Mouse (Mus musculus) midbrain, embryonic 16.5 days (tissue): ENCODE measurements around the gene Mccc2. TPM values are rescaled to one million over a fixed set of nuclear protein-coding genes. Genes with fewer than 3 reads are reported as not detected.

Experiments used
- ATAC-seq: fragments of 200-750 bp; cut with Nextera tagmentation; 2 replicates; pipeline ENCODE4 v1.8.0; 2017; ENCODE audit warnings: moderate TSS enrichment
- H3K27ac ChIP-seq: fragments of 300-500 bp; sonication (generic); 2 replicates; pipeline ENCODE4 v1.5.1; 2014; ENCODE audit warnings: mild to moderate bottlenecking, low read length, mixed read lengths
- H3K27me3 ChIP-seq: fragments of 300-500 bp; sonication (generic); 2 replicates; pipeline ENCODE4 v1.6.1; 2014; ENCODE audit warnings: low read depth, low read length, mixed read lengths; ENCODE audit not compliant: control insufficient read depth, insufficient read depth
- H3K36me3 ChIP-seq: fragments of 300-500 bp; sonication (generic); 2 replicates; pipeline ENCODE4 v1.6.1; 2014; ENCODE audit warnings: mild to moderate bottlenecking, low read length, moderate library complexity, mixed read lengths; ENCODE audit not compliant: control insufficient read depth, insufficient read depth
- H3K4me1 ChIP-seq: fragments of 300-500 bp; sonication (generic); 2 replicates; pipeline ENCODE4 v1.6.1; 2014; ENCODE audit warnings: mild to moderate bottlenecking, low read length, mixed read lengths; ENCODE audit not compliant: control insufficient read depth, insufficient read depth
- H3K4me2 ChIP-seq: fragments of 300-500 bp; sonication (generic); 2 replicates; pipeline ENCODE4 v1.6.1; 2014; ENCODE audit warnings: mild to moderate bottlenecking, low read length, mixed read lengths
- H3K4me3 ChIP-seq: fragments of 300-500 bp; sonication (generic); 2 replicates; pipeline ENCODE4 v1.5.1; 2014; ENCODE audit warnings: low read depth, mild to moderate bottlenecking, low read length, moderate library complexity, mixed read lengths
- H3K9ac ChIP-seq: fragments of 300-500 bp; sonication (generic); 2 replicates; pipeline ENCODE4 v1.6.1; 2014; ENCODE audit warnings: low read depth, low read length, mixed read lengths
- H3K9me3 ChIP-seq: fragments of 300-500 bp; sonication (generic); replicated peaks from 2 replicates; pipeline ENCODE4 v1.6.1; 2014; ENCODE audit warnings: mild to moderate bottlenecking, low read length, mixed read lengths; ENCODE audit not compliant: control insufficient read depth, poor library complexity, severe bottlenecking
- WGBS: fragments of 180-500 bp; shearing (Covaris S2); extraction: QIAGEN DNeasy Blood & Tissue Kit; methylation state at CpG from one replicate; pipeline ENCODE4 v1.1.7; 2014; 5-methylcytosine and 5-hydroxymethylcytosine counted together
- polyA plus RNA-seq: library from polyadenylated mRNA; unstranded; fragments of >200 nt; fragmentation: Nextera tagmentation; extraction: Ambion mirVana; gene quantifications from 2 replicates; pipeline ENCODE4 v1.2.1, GENCODE M21; 2015

The Mccc2 gene
- polyA plus RNA-seq, 1 experiment from 2014 or later: 34.9 TPM

- no peak overlapping the region for H3K27ac ChIP-seq
- no peak overlapping the region for H3K4me2 ChIP-seq
- no peak overlapping the region for H3K9ac ChIP-seq
- 39% methylated on average over 5 of the region's 5 CpGs for WGBS
- H3K36me3 ChIP-seq: no peaks in the 10 kb centered on the region
- H3K9me3 ChIP-seq: no peaks in the 10 kb centered on the region
- H3K27me3 ChIP-seq: no peaks in the 10 kb centered on the region
- no peaks in the 10 kb centered on the region for H3K4me1 ChIP-seq
- no peak overlapping the region for H3K4me3 ChIP-seq
- ATAC-seq: no peak
Measured at GRCm38 (mm10) chr13:99926249-99926648, 89.2 kb downstream of the Mccc2 start.

GRCm38 (mm10) chr13:99915632-99916031, 99.8 kb downstream of the Mccc2 start:
- Histone ChIP-seq H3K4me3 (no peak overlapping the region), H3K4me1 (no peaks in the 10 kb centered on the region), H3K9me3 (no peaks in the 10 kb centered on the region), H3K9ac (no peak overlapping the region), H3K36me3 (no peaks in the 10 kb centered on the region), H3K27me3 (no peaks in the 10 kb centered on the region), H3K27ac (no peak overlapping the region), H3K4me2 (no peak overlapping the region)
- no peak for ATAC-seq
- 81% methylated on average over 5 of the region's 5 CpGs for WGBS

GRCm38 (mm10) chr13:99900965-99901364, 114.5 kb downstream of the Mccc2 start, which contains the start of gene Cartpt:
TSS of gene Cartpt (minus strand) at chr13:99901091.
- ATAC-seq: no peak; the same call in 1 of the 2 replicates
- Histone ChIP-seq H3K9ac (peak within 1 kb of the TSS; percentile 63), H3K4me2 (peak within 1 kb of the TSS; percentile 62), H3K27me3 (peaks cover 19% of the 10 kb centered on the region), H3K4me1 (peaks cover 15% of the 10 kb centered on the region), H3K27ac (no peak within 1 kb of the TSS), H3K36me3 (no peaks in the 10 kb centered on the region), H3K9me3 (no peaks in the 10 kb centered on the region), H3K4me3 (peak within 1 kb of the TSS; percentile 45)
- WGBS: 38% methylated on average over 9 of the region's 9 CpGs

- Histone ChIP-seq H3K9ac (peak overlapping the region; percentile 63), H3K4me2 (peak overlapping the region; percentile 62), H3K4me3 (peak overlapping the region; percentile 45), H3K27ac (no peak overlapping the region), H3K9me3 (no peaks in the 10 kb centered on the region), H3K27me3 (peaks cover 19% of the 10 kb centered on the region), H3K36me3 (no peaks in the 10 kb centered on the region), H3K4me1 (peaks cover 15% of the 10 kb centered on the region)
- 1% methylated on average over 30 of the region's 30 CpGs for WGBS
- peak; percentile 62 for ATAC-seq
Measured at GRCm38 (mm10) chr13:99900557-99900892, 114.9 kb downstream of the Mccc2 start.

- peak overlapping the region; percentile 63 for H3K9ac ChIP-seq
- peaks cover 15% of the 10 kb centered on the region for H3K4me1 ChIP-seq
- no peaks in the 10 kb centered on the region for H3K9me3 ChIP-seq
- peaks cover 19% of the 10 kb centered on the region for H3K27me3 ChIP-seq
- no peaks in the 10 kb centered on the region for H3K36me3 ChIP-seq
- 5% methylated on average over 38 of the region's 38 CpGs for WGBS
- H3K27ac ChIP-seq: no peak overlapping the region
- H3K4me3 ChIP-seq: peak overlapping the region; percentile 45
- peak overlapping the region; percentile 62 for H3K4me2 ChIP-seq
- 0 out of 2 replicates have a peak, but pooled peaks have one; percentile 28 for ATAC-seq
Measured at GRCm38 (mm10) chr13:99899670-99900556, 115.5 kb downstream of the Mccc2 start.

- WGBS: 20% methylated on average over 14 of the region's 14 CpGs
Measured at GRCm38 (mm10) chr13:99898816-99899215, 116.6 kb downstream of the Mccc2 start.

More at GRCm38 (mm10) chr13:99898816-99899215, 116.6 kb downstream of the Mccc2 start:
- peaks cover 19% of the 10 kb centered on the region for H3K27me3 ChIP-seq
- H3K4me2 ChIP-seq: no peak overlapping the region
- no peak overlapping the region for H3K4me3 ChIP-seq
- no peak overlapping the region for H3K9ac ChIP-seq
- H3K4me1 ChIP-seq: peaks cover 15% of the 10 kb centered on the region
- H3K36me3 ChIP-seq: no peaks in the 10 kb centered on the region
- no peak overlapping the region for H3K27ac ChIP-seq
- no peak for ATAC-seq
- no peaks in the 10 kb centered on the region for H3K9me3 ChIP-seq

Other genes starting within 250 kb of the Mccc2 start
- gene Cartpt, start 114.5 kb downstream of the Mccc2 start, polyA plus RNA-seq: 13.4 and 17.0 TPM in 2 replicates
- 22.3 and 25.3 TPM in 2 replicates for gene Bdp1, start 88.4 kb upstream of the Mccc2 start, polyA plus RNA-seq
- gene Serf1, start 92.4 kb upstream of the Mccc2 start, polyA plus RNA-seq: 427 and 449 TPM in 2 replicates
- gene Smn1, start 109.2 kb upstream of the Mccc2 start, polyA plus RNA-seq: 44.3 and 45.0 TPM in 2 replicates
- 0.05 and 0.06 TPM in 2 replicates for gene Naip2, start 186.5 kb upstream of the Mccc2 start, polyA plus RNA-seq
- gene Naip5, start 230.7 kb upstream of the Mccc2 start, polyA plus RNA-seq: 0.15 and 0.16 TPM in 2 replicates